Mouse (Mus musculus) gastrocnemius, postnatal 36 days (tissue): Measurements from ENCODE around the gene Slc9a6. TPM values are rescaled to one million over a fixed set of nuclear protein-coding genes. Genes with fewer than 3 reads are reported as not detected.

Source experiments
- microRNA-seq, 2 experiments: library from miRNA; unstranded; fragments of <30 nt; microRNA quantifications; one replicate each; pipeline ENCODE4 v1.2.0; 2021
- total RNA-seq, 2 experiments: library from RNA; stranded (reverse); gene quantifications; 2 replicates each; pipeline ENCODE4 v1.2.3; 2021

The Slc9a6 gene
- total RNA-seq, 2 experiments from 2014 or later = 21.2 to 26.6 TPM

Small RNAs within 50 kb of the gene (microRNA-seq; reads per million reads assigned to microRNA genes)
- 1.4 to 1.5 reads per million in 2 experiments for gene Mir5116

Other genes starting within 250 kb of the Slc9a6 start
- not detected for gene Smim10l2a, start 235.2 kb upstream of the Slc9a6 start, total RNA-seq
- gene Gm2174, start 161.8 kb upstream of the Slc9a6 start, total RNA-seq = not detected
- gene Ints6l, start 154.9 kb upstream of the Slc9a6 start, total RNA-seq = 1 to 10 TPM; 5.0 to 6.1 TPM
- not detected for gene Gm10477, start 85.0 kb upstream of the Slc9a6 start, total RNA-seq
- not detected for gene Gm648, start 60.2 kb upstream of the Slc9a6 start, total RNA-seq
- 10 to 100 TPM; 22.9 to 24.5 TPM for gene Mmgt1, start 11.7 kb upstream of the Slc9a6 start, total RNA-seq
- gene Fhl1, start 122.0 kb downstream of the Slc9a6 start, total RNA-seq = 1,000 to 10,000 TPM in 1 of 2 experiments, 100 to 1,000 TPM in 1; 727 to 1,109 TPM
- gene Map7d3, start 212.6 kb downstream of the Slc9a6 start, total RNA-seq = under 1 TPM; 0.12 to 0.46 TPM